Mouse (Mus musculus) hindbrain, embryonic 10.5 days (tissue): ENCODE data around the gene Gpr39. TPM values are rescaled to one million over a fixed set of nuclear protein-coding genes. Genes with fewer than 3 reads are reported as not detected.

ENCODE experiments used
- DNase-seq: peaks from one replicate; pipeline ENCODE4 v3.0.0-alpha.2; 2017; ENCODE audit warnings: low spot score
- H3K27ac ChIP-seq: fragments of 300-500 bp; sonication (generic); 2 replicates; pipeline ENCODE4 v1.5.1; 2016; ENCODE audit warnings: mild to moderate bottlenecking, moderate library complexity
- H3K27me3 ChIP-seq: fragments of 300-500 bp; sonication (generic); 2 replicates; pipeline ENCODE4 v1.6.1; 2016; ENCODE audit warnings: mild to moderate bottlenecking; ENCODE audit not compliant: poor library complexity, insufficient read depth, severe bottlenecking
- H3K36me3 ChIP-seq: fragments of 300-500 bp; sonication (generic); 2 replicates; pipeline ENCODE4 v1.6.1; 2016; ENCODE audit warnings: mild to moderate bottlenecking, moderate library complexity
- H3K4me1 ChIP-seq: fragments of 300-500 bp; sonication (generic); replicated peaks from 2 replicates; pipeline ENCODE4 v1.6.1; 2016; ENCODE audit warnings: mild to moderate bottlenecking
- H3K4me3 ChIP-seq: fragments of 300-500 bp; sonication (generic); 2 replicates; pipeline ENCODE4 v1.5.1; 2016; ENCODE audit warnings: mild to moderate bottlenecking, moderate library complexity
- H3K9me3 ChIP-seq: fragments of 300-500 bp; sonication (generic); 2 replicates; pipeline ENCODE4 v1.6.1; 2016; ENCODE audit warnings: mild to moderate bottlenecking, moderate library complexity
- WGBS: fragments of 180-500 bp; shearing (Covaris S2); methylation state at CpG from one replicate; pipeline ENCODE4 v1.1.7; 2016; 5-methylcytosine and 5-hydroxymethylcytosine counted together
- polyA plus RNA-seq: library from polyadenylated mRNA; unstranded; fragments of >200 nt; fragmentation: Nextera tagmentation; extraction: Ambion mirVana; gene quantifications from 2 replicates; pipeline ENCODE4 v1.2.1, GENCODE M21; 2016

The Gpr39 gene
- polyA plus RNA-seq, 1 experiment from 2014 or later, result 0.20 TPM

DNA sequence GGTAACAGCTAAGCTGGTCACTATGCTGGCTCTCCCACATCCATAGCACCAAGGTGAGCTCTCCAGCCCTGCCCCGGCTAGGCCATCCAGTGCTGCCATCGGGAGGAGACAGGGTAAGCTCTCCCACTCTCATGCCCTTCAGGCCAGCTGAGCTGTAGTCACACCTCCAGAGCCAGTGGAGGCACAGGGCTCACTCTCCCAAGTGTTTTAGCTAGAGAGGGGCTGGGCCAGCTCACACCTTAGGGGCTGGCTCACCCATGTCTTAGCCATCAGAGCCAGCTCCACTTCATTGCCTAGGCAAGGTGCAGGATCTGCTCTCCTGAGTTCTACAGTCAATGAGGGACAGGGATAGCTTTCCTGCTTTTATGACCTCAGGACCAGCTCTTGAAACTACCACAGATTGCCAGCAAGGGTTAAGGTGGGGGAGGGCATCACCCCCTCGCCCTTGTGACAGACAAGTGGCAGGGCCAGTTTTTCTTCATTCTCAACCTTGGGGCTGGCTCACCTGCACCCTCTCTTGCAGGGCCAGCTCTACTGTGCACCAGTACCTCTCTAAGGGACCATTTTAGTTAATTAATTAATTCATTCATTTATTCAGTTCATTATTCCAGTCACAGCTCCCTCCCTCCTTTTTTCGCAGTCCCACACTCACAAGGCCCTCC lies 78.7 kb downstream of the Gpr39 start:
- H3K36me3 ChIP-seq, result no peaks in the 10 kb centered on the region
- no peaks in the 10 kb centered on the region for H3K4me1 ChIP-seq
- H3K9me3 ChIP-seq, result no peaks in the 10 kb centered on the region
- WGBS, result 86% methylated on average over 4 of the region's 4 CpGs
- no peak overlapping the region for H3K4me3 ChIP-seq
- no peaks in the 10 kb centered on the region for H3K27me3 ChIP-seq
- no peak overlapping the region for H3K27ac ChIP-seq
- no peak for DNase-seq

GRCm38 (mm10) chr1:125759972-125760695 lies 83.3 kb downstream of the Gpr39 start:
- no peak overlapping the region for H3K27ac ChIP-seq
- H3K9me3 ChIP-seq, result no peaks in the 10 kb centered on the region
- H3K36me3 ChIP-seq, result no peaks in the 10 kb centered on the region
- no peak overlapping the region for H3K4me3 ChIP-seq
- H3K4me1 ChIP-seq, result no peaks in the 10 kb centered on the region
- no peak for DNase-seq
- H3K27me3 ChIP-seq, result no peaks in the 10 kb centered on the region
- 85% methylated on average over 15 of the region's 15 CpGs for WGBS

- Histone ChIP-seq H3K4me3 (no peak overlapping the region), H3K27ac (no peak overlapping the region), H3K9me3 (no peaks in the 10 kb centered on the region), H3K4me1 (no peaks in the 10 kb centered on the region), H3K36me3 (no peaks in the 10 kb centered on the region), H3K27me3 (no peaks in the 10 kb centered on the region)
- no peak for DNase-seq
- 81% methylated on average over 5 of the region's 5 CpGs for WGBS
Measured at GRCm38 (mm10) chr1:125760696-125761025, 83.9 kb downstream of the Gpr39 start.

DNA sequence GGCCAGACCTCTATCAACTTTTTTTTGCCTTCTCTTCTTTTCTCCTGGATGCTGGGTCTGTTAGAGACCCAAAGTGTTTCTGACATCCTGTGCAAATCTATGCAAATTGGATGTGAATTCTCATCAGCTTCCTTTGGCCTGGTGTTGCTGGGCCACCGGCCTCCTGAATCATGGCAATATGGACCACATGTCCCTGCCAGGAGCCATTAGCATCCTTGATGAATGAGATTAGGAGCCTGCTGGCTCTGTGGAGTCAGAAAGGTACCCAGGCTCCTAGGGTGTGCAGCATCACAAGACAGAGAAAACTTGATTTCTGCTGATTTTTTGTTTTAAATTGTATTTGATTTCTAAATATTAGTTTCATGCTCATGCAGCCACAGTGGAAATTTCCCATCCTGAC lies 85.3 kb downstream of the Gpr39 start:
- Histone ChIP-seq H3K27ac (no peak overlapping the region), H3K4me3 (no peak overlapping the region), H3K9me3 (no peaks in the 10 kb centered on the region), H3K27me3 (no peaks in the 10 kb centered on the region), H3K36me3 (no peaks in the 10 kb centered on the region), H3K4me1 (no peaks in the 10 kb centered on the region)
- DNase-seq, result no peak
- 65% methylated on average over 1 of the region's 1 CpGs for WGBS

GRCm38 (mm10) chr1:125789804-125790203 lies 113.0 kb downstream of the Gpr39 start:
- 22% methylated on average over 4 of the region's 4 CpGs for WGBS
- H3K9me3 ChIP-seq, result no peaks in the 10 kb centered on the region
- H3K36me3 ChIP-seq, result no peaks in the 10 kb centered on the region
- H3K27ac ChIP-seq, result no peak overlapping the region
- peak; percentile 75 for DNase-seq
- H3K27me3 ChIP-seq, result no peaks in the 10 kb centered on the region
- no peak overlapping the region for H3K4me3 ChIP-seq
- H3K4me1 ChIP-seq, result no peaks in the 10 kb centered on the region

- no peaks in the 10 kb centered on the region for H3K36me3 ChIP-seq
- H3K27me3 ChIP-seq, result no peaks in the 10 kb centered on the region
- WGBS, result 91% methylated on average over 5 of the region's 5 CpGs
- no peak for DNase-seq
- H3K9me3 ChIP-seq, result peaks cover 18% of the 10 kb centered on the region
- no peak overlapping the region for H3K4me3 ChIP-seq
- no peaks in the 10 kb centered on the region for H3K4me1 ChIP-seq
- no peak overlapping the region for H3K27ac ChIP-seq
Measured at GRCm38 (mm10) chr1:125800506-125800905, 123.7 kb downstream of the Gpr39 start.

DNA sequence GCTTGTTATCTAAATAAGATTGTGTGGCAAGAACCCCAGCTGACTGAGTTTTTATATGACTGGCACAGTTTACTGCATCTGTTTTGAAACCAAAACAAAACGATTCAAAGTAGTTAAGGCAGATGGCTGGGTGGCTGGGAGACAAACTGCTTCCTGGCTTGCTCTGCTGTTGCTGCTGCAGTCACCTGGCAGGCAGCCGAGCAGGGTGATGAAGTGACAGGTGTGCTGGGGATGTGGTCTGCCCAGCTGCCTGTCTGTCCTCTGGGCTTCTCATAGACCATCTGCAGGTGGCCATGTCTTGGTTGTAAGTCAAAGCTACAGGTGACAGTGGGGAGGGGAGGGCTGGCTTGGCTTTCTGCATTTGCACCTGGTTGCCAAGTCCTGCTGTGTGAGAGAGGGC lies 131.6 kb downstream of the Gpr39 start:
- no peaks in the 10 kb centered on the region for H3K4me1 ChIP-seq
- 81% methylated on average over 2 of the region's 2 CpGs for WGBS
- no peaks in the 10 kb centered on the region for H3K27me3 ChIP-seq
- no peaks in the 10 kb centered on the region for H3K36me3 ChIP-seq
- no peak for DNase-seq
- H3K4me3 ChIP-seq, result no peak overlapping the region
- H3K27ac ChIP-seq, result no peak overlapping the region
- no peaks in the 10 kb centered on the region for H3K9me3 ChIP-seq

DNA sequence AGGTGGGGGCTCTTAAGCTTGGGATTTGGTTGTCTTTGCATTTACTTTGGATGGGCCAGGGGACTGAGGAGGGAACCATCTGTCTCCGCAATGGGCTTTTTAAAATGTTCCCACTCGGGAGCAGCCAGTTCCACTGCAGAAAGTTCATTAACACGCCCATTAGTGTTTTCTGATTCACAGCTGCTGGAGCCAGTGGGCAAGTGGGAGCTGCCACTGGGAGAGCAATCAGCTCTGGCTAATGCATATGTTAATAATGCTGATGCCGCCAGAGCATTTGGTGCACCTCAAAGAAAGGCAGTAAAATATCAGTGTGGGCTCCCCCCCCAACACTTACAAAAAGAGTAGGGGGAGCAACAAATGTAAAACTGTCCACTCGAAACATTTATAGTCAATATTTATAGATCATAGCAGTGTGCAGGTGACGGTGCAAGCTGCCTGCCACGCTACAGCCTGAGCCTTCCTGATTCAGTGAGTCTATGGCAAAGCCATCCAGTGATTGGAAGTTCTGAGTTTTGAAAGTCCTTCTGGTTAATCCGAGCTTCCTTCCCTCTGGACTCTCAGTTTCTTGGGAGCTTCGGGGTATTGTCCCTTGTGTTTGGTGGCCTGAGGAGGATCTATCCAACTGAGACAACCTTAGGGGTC lies 136.5 kb downstream of the Gpr39 start:
- Histone ChIP-seq H3K36me3 (no peaks in the 10 kb centered on the region), H3K4me3 (no peak overlapping the region), H3K27ac (no peak overlapping the region), H3K27me3 (no peaks in the 10 kb centered on the region), H3K4me1 (no peaks in the 10 kb centered on the region), H3K9me3 (no peaks in the 10 kb centered on the region)
- no peak for DNase-seq
- 78% methylated on average over 9 of the region's 9 CpGs for WGBS

GRCm38 (mm10) chr1:125821101-125821500 lies 144.3 kb downstream of the Gpr39 start:
- Histone ChIP-seq H3K4me1 (no peaks in the 10 kb centered on the region), H3K27ac (no peak overlapping the region), H3K4me3 (no peak overlapping the region), H3K27me3 (no peaks in the 10 kb centered on the region), H3K36me3 (no peaks in the 10 kb centered on the region), H3K9me3 (no peaks in the 10 kb centered on the region)
- no peak for DNase-seq
- 87% methylated on average over 7 of the region's 7 CpGs for WGBS

DNA sequence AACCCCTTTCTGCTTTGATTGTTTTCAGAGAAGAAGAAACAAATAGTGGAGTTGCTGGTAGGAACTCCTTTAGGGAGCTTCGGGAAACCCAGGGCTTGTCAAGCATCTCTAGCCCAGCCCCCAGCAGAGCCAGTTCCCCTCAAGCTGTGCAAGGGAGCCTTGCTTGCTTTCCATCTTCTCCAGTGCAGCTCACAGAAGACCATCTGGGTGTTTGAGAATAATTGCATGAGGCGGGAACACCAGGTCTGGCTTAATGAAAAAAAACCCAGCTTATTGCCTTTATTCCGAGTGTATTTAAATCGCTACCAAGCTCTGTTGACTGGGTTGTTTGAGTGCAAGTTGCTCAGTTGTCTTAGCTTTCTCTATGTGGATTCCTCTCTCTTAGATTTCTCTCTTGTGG lies 146.8 kb downstream of the Gpr39 start:
- Histone ChIP-seq H3K9me3 (no peaks in the 10 kb centered on the region), H3K27me3 (no peaks in the 10 kb centered on the region), H3K4me1 (no peaks in the 10 kb centered on the region), H3K27ac (no peak overlapping the region), H3K4me3 (no peak overlapping the region), H3K36me3 (no peaks in the 10 kb centered on the region)
- WGBS, result 87% methylated on average over 4 of the region's 4 CpGs
- no peak for DNase-seq

DNA sequence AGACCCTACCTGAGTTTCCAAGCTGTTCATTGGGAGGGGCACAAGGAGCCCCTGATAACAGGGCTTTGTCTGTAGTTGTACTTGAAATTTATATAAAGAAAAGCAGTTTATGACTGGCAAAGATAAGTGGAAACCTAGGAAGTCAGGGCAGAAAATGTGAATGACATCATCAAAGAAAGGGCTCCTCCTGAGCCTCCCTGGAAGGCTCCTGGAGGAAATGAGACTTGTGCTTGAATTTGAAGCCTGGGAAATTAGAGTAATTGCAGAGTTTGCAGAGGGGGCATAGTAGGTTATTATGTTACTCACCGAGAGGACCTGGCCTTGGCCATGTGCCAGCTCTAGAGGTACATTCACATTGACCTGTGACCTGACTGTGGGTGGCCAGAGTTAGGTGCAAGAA lies 160.7 kb downstream of the Gpr39 start:
- Histone ChIP-seq H3K4me1 (peaks cover 6% of the 10 kb centered on the region; the same call in 1 of the 2 replicates), H3K4me3 (no peak overlapping the region), H3K9me3 (no peaks in the 10 kb centered on the region), H3K27ac (no peak overlapping the region), H3K36me3 (no peaks in the 10 kb centered on the region), H3K27me3 (no peaks in the 10 kb centered on the region)
- WGBS, result 68% methylated on average over 1 of the region's 1 CpGs
- DNase-seq, result no peak

DNA sequence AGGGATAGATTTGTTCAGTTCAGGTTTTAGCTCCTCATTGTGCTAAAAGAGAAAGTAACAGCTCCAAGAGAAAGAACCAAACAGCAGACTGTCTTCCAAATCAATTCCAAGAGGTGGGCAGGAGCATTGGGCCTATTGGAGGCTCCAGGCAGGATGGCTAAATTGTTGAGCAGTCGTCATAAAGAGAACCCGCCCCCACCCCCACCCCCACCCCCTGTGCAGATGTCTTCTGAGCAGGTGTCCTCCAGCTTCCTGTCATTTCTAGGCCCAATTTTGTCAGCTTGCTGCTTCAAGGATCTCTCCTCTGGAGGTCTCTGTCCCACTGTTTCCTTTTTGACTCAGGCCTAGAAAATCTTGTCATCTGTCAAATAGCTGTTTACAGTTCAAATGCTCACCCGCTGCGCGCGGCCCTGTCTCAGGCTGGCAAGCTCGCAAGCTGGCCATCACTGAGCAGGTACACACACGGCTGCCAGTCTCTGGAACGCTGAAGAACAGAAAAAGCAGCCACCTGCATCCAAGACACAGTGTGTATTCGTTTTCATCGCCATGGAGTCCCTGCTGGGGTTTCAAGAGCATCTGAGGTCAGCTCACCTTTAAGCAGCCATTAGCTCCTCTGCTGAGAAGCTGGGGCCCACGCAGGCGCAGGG lies 163.1 kb downstream of the Gpr39 start:
- Histone ChIP-seq H3K9me3 (no peaks in the 10 kb centered on the region), H3K36me3 (no peaks in the 10 kb centered on the region), H3K27ac (no peak overlapping the region), H3K27me3 (no peaks in the 10 kb centered on the region), H3K4me3 (no peak overlapping the region), H3K4me1 (peaks cover 6% of the 10 kb centered on the region; the same call in 1 of the 2 replicates)
- no peak for DNase-seq
- WGBS, result 49% methylated on average over 13 of the region's 13 CpGs

GRCm38 (mm10) chr1:125854646-125855045 lies 177.9 kb downstream of the Gpr39 start:
- 20% methylated on average over 5 of the region's 5 CpGs for WGBS
- Histone ChIP-seq H3K36me3 (no peaks in the 10 kb centered on the region), H3K4me1 (peaks cover 20% of the 10 kb centered on the region), H3K9me3 (peaks cover 5% of the 10 kb centered on the region; the same call in 1 of the 2 replicates), H3K27me3 (no peaks in the 10 kb centered on the region; the same call in 1 of the 2 replicates), H3K4me3 (no peak overlapping the region), H3K27ac (no peak overlapping the region)
- peak; percentile 37 for DNase-seq
